Mouse (Mus musculus): ENCODE results near the gene Pdlim7.

DNA sequence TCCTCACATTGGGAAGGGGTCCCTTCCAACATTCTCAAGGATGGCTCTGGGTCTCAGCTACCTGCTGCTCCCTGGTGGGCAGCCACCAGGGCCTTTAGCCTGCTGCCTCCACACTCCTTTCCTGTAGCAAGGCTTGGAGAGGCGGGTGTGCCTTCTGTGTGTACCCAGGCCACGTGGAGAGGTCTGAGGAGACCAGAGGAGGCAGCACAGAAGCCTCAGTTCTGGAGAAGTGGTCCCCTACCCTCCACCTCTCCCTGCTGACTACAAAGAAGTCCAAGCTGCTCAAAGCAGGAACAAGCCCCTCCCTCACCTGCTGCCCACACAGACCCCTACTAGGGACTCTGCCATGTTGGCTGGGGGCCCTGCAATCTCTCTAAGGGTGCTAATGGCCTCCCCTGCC is 19.2 kb downstream of the Pdlim7 start:
- TF ChIP-seq POLR2A (IDR thresholded peaks at IDR 0.05; ENCODE audit: borderline replicate concordance, control insufficient read depth, low read depth, low read length): no peak
- no peak for TF ChIP-seq CTCF (IDR thresholded peaks at IDR 0.05; ENCODE audit: control insufficient read depth, insufficient read depth, low read length)

All from bone marrow, adult 2 months (tissue).